Mouse (Mus musculus) layer of hippocampus, adult 2 months (tissue): ENCODE results near the gene Mvb12b. TPM values are rescaled to one million over a fixed set of nuclear protein-coding genes. Genes with fewer than 3 reads are reported as not detected.
A peak's percentile ranks its signal among the peaks of the same experiment; 100 is the strongest.
"Not testable (repeated sequence)": the region's sequence is repeated elsewhere in the genome, so short reads cannot be mapped to it uniquely, and the experiment has no call there.

Experiments used
- DNase-seq, 2 experiments: peaks; one replicate each; pipeline ENCODE4 v3.0.0; 2022; ENCODE audit warnings: low spot score in 2 of 2
- H3K27ac ChIP-seq: fragments of 200-600 bp; 2 replicates; pipeline ENCODE4 v1.8.1; 2022
- H3K4me3 ChIP-seq: fragments of 200-600 bp; 2 replicates; pipeline ENCODE4 v1.8.1; 2022; ENCODE audit warnings: mild to moderate bottlenecking
- CTCF ChIP-seq: fragments of 200-600 bp; conservative IDR thresholded peaks from 2 replicates; pipeline ENCODE4 v1.8.1; 2022; ENCODE audit warnings: antibody characterized with exemption, mild to moderate bottlenecking, moderate library complexity
- long read RNA-seq, 2 experiments: library from polyadenylated mRNA; stranded (forward); transcript quantifications; one replicate each; pipeline ENCODE4 v2.0.0; 2021; ENCODE audit warnings: borderline mapping rate in 2 of 2
- total RNA-seq, 2 experiments: library from RNA; stranded (reverse); gene quantifications; 2 replicates each; pipeline ENCODE4 v1.2.3; 2021

Gene Mvb12b
- 10 to 100 TPM; 82.0 to 83.6 TPM for total RNA-seq
- long read RNA-seq, experiment 1, partial matches to known transcripts = 0 of 5 reads
- long read RNA-seq, experiment 1, other reads (novel, unspliced or antisense) = 3 of 5 reads
- long read RNA-seq, experiment 2, full-length matches to known transcripts = 2 of 4 reads
- long read RNA-seq, experiment 2, partial matches to known transcripts = 0 of 4 reads
- long read RNA-seq, experiment 2, other reads (novel, unspliced or antisense) = 2 of 4 reads

DNA sequence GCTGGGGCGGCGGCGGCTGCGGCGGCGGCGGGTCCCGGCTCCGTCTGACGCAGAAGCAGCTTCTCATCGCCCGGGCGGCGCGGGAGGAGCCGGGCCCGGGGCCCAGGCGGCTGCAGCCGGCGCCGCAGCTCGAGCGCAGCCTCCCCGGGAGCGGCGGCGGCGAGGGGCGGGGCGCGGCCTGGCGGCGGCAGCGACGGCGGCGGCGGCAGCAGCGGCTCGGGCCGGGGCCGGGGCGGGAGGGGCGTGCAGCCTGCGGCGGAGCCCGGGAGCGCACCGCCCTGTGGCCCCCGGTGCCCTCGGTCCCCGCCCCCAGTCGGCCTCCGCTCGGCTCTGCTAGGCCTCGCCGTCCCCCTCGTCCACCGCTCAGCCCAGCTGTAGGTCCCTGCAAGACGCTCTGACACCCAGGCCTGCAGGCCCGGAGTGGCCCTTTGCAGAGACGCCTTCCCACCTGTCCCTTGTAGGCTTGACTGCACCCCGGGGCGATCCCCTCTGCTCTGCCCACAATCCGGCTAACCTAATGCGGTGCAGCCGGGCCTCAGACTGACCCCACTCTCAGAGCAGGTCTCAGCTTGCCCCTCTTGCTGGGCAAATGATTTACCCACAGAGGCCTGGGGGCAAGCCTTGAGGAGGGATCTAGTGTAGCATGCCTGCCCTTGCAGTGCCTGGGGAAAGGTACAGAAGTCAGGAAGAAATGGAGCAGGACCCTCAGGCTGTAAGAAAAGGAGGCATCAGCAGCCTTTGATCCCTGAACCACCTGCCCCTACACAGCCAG, at the start of gene Mvb12b:
Gene Mvb12b, minus strand, starts transcription at position 619 of the 772 bp plus-strand sequence.
- DNase-seq = peak in 1 of 2 experiments; percentile 37
- no peak for TF ChIP-seq CTCF
- peak within 1 kb of the TSS; percentile 90 for H3K4me3 ChIP-seq
- H3K27ac ChIP-seq = peak within 1 kb of the TSS; percentile 98

DNA sequence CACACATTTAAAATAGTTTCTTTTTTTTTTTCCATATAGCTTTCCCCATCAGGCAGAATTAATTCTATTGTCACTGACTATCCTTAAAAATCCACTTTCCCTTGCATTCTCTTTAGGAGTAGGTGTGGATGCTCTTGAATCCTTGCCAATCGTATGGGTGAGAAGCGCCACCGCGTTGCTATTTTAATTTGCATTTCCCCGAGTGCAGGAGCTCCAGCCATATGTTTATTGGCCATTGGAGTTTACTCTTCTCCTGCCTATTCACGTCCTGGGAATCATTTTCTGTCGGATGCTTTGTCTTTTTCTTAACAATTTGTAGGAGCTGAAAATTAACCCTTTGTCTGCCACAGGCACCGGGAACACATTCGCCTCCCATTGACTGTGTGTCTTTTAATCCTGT, 48.0 kb upstream of the Mvb12b start:
- no peak overlapping the region for H3K4me3 ChIP-seq
- H3K27ac ChIP-seq = no peak overlapping the region
- TF ChIP-seq CTCF = no peak
- no peak for DNase-seq

GRCm38 (mm10) chr2:33933606-33934510, 46.1 kb upstream of the Mvb12b start:
- Histone ChIP-seq H3K27ac (no peak overlapping the region), H3K4me3 (no peak overlapping the region)
- no peak for TF ChIP-seq CTCF
- DNase-seq = no peak

- no peak for DNase-seq
Observed at GRCm38 (mm10) chr2:33931161-33931560, 43.4 kb upstream of the Mvb12b start.

DNA sequence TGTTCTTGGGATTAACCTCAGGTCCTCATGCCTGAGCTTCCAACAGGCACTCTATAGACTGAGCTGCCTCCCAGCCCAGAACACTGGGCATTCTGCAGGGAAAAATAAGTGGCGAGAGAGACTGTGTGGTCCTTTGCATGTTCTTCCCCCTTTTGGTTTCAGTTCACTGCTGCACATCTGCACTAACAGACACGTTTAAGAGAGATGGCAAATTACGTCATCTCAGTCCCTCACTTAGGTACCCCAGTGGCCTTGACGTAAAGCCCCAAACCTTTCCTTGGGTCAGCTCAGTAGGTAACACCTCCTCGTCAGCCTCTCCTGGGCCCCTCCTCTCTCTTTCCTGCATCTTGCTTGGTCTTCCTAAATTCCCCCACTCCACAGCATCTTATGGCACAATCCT, 37.5 kb upstream of the Mvb12b start:
- no peak for TF ChIP-seq CTCF
- DNase-seq = no peak
- H3K27ac ChIP-seq = no peak overlapping the region
- H3K4me3 ChIP-seq = no peak overlapping the region

More at GRCm38 (mm10) chr2:33931161-33931560, 43.4 kb upstream of the Mvb12b start:
- TF ChIP-seq CTCF = no peak
- Histone ChIP-seq H3K27ac (no peak overlapping the region), H3K4me3 (no peak overlapping the region)

DNA sequence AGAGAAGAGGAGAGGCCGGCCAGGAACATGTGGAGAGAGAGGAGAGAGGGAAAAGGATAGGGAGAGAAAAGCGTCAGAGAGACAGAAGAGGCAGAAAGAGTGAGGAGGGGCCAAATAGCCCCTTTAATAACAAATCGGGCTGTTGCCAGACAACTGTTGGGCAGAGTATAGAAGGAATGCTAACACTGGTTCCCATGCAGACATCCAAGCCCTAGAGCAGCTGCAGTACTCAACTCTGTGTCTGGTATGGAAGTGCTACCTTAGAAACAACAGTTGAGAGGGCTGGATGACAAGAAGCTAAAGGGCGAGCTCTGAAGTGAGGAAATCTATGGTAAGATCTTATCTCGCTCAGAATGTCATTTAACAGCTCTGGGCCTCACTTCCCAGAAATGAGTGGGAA, 35.7 kb upstream of the Mvb12b start:
- Histone ChIP-seq H3K4me3 (no peak overlapping the region), H3K27ac (no peak overlapping the region)
- no peak for TF ChIP-seq CTCF
- DNase-seq = no peak

GRCm38 (mm10) chr2:33922466-33922865, 34.7 kb upstream of the Mvb12b start:
- no peak overlapping the region for H3K4me3 ChIP-seq
- no peak for TF ChIP-seq CTCF
- no peak overlapping the region for H3K27ac ChIP-seq
- no peak for DNase-seq

GRCm38 (mm10) chr2:33919934-33920615, 32.3 kb upstream of the Mvb12b start:
- TF ChIP-seq CTCF = no peak
- no peak overlapping the region for H3K4me3 ChIP-seq
- no peak for DNase-seq
- H3K27ac ChIP-seq = no peak overlapping the region

GRCm38 (mm10) chr2:33918824-33919223, 31.1 kb upstream of the Mvb12b start:
- Histone ChIP-seq H3K27ac (no peak overlapping the region), H3K4me3 (no peak overlapping the region)
- TF ChIP-seq CTCF = no peak
- no peak for DNase-seq

DNA sequence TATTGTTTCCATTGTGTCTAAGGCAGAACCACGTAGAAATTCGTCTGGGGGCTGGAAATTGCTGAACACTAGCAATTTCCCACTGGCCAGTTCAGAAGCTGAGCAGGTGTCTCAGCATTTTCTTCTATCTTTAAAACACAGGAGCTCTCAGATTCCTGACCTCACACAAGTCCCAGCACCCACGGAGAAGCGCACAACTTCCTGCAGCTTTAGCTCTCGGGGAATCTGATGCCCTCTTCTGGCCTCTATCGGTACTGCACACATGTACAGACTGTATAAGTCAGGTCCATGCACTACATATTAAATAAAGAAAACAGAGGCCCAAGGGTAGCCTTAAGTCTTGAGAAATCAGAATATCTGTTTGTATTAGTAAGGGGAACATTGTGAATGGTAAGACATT, 30.6 kb upstream of the Mvb12b start:
- peak; percentile 79 for TF ChIP-seq CTCF
- Histone ChIP-seq H3K27ac (no peak overlapping the region), H3K4me3 (no peak overlapping the region)
- DNase-seq = peak in 1 of 2 experiments; percentile 24

DNA sequence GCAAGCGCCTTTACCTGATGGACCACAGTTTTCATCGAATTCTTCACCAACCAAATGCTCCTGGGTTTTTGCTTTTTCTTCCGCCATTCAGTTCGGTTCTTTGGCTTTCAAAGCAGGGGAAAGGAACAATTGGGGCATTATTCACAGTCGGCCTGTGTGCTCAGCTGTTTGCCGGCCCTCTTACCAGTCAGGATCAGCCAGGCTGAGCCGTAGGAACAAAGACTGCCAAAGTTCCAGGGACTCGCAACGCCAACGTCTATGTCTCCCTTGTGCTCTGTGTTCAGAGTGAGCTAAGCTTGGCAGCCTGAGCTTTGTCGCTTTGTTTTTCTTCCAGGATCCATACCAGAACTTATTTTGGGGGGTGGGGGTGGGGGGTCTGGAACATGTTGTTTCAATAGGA, 28.9 kb upstream of the Mvb12b start:
- peak overlapping the region; percentile 62; the same call in 1 of the 2 replicates for H3K27ac ChIP-seq
- TF ChIP-seq CTCF = no peak
- H3K4me3 ChIP-seq = no peak overlapping the region
- DNase-seq = peak; percentile 39 to 44

GRCm38 (mm10) chr2:33914998-33915397, 27.3 kb upstream of the Mvb12b start:
- no peak for TF ChIP-seq CTCF
- no peak overlapping the region for H3K4me3 ChIP-seq
- H3K27ac ChIP-seq = no peak overlapping the region
- DNase-seq = no peak

DNA sequence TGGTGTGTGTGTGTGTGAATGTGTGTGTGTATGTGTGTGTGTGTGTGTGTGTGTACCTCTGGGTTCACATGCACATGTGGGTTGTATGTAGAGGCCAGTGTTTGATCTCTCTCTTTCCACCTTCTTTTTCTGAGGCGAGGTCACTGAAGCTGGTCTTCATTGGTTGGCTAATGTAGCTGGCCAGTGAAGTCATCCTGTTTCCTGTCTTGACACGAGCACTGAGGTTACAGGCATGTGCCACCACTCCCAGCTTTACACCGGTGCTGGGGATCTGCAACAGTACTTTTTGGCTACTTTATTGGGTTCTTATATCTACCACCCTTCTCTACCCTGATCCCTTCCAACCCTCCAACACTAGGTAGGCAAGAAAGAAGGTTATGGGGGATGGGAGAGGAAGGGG, 26.6 kb upstream of the Mvb12b start:
- Histone ChIP-seq H3K4me3 (no peak overlapping the region), H3K27ac (no peak overlapping the region)
- DNase-seq = no peak
- TF ChIP-seq CTCF = no peak

GRCm38 (mm10) chr2:33913598-33913997, 25.9 kb upstream of the Mvb12b start:
- not testable (repeated sequence) for H3K27ac ChIP-seq, H3K4me3 ChIP-seq, DNase-seq
